Mouse (Mus musculus) erythroblast, embryonic 14.5 days (primary cell): Measurements from ENCODE around the gene Nup93. TPM values are rescaled to one million over a fixed set of nuclear protein-coding genes. Genes with fewer than 3 reads are reported as not detected.
A peak's percentile ranks its signal among the peaks of the same experiment; 100 is the strongest.
"Not testable (repeated sequence)": the region's sequence is repeated elsewhere in the genome, so short reads cannot be mapped to it uniquely, and the experiment has no call there.

Experiments
- H3K27me3 ChIP-seq: 2 replicates; pipeline ENCODE4 v1.6.1; 2012; ENCODE audit warnings: inconsistent platforms; ENCODE audit not compliant: control insufficient read depth
- H3K36me3 ChIP-seq: 2 replicates; pipeline ENCODE4 v1.6.1; 2012; ENCODE audit warnings: mild to moderate bottlenecking, inconsistent platforms; ENCODE audit not compliant: control insufficient read depth
- H3K4me1 ChIP-seq: 2 replicates; pipeline ENCODE4 v1.6.1; 2012; ENCODE audit warnings: inconsistent platforms; ENCODE audit not compliant: control insufficient read depth
- H3K4me3 ChIP-seq: replicated peaks from 2 replicates; pipeline ENCODE3; 2012; ENCODE audit warnings: moderate library complexity, mild to moderate bottlenecking, inconsistent platforms
- H3K9me3 ChIP-seq: 2 replicates; pipeline ENCODE4 v1.6.1; 2012; ENCODE audit warnings: low read length, inconsistent platforms, mixed read lengths; ENCODE audit not compliant: control insufficient read depth
- GATA1 ChIP-seq: IDR thresholded peaks from 2 replicates; pipeline ENCODE4 v1.6.1; 2012; ENCODE audit warnings: low read length, inconsistent platforms, mixed read lengths
- TAL1 ChIP-seq: IDR thresholded peaks from 3 replicates; pipeline ENCODE4 v1.6.1; 2012; ENCODE audit warnings: low read length, inconsistent platforms, mixed read lengths
- polyA plus RNA-seq: library from polyadenylated mRNA; stranded (reverse); fragments of >175 nt; gene quantifications from 2 replicates; pipeline ENCODE4 v1.2.3, GENCODE M21; 2012

The Nup93 gene
- 0.39 and 0.52 TPM in 2 replicates for polyA plus RNA-seq

DNA sequence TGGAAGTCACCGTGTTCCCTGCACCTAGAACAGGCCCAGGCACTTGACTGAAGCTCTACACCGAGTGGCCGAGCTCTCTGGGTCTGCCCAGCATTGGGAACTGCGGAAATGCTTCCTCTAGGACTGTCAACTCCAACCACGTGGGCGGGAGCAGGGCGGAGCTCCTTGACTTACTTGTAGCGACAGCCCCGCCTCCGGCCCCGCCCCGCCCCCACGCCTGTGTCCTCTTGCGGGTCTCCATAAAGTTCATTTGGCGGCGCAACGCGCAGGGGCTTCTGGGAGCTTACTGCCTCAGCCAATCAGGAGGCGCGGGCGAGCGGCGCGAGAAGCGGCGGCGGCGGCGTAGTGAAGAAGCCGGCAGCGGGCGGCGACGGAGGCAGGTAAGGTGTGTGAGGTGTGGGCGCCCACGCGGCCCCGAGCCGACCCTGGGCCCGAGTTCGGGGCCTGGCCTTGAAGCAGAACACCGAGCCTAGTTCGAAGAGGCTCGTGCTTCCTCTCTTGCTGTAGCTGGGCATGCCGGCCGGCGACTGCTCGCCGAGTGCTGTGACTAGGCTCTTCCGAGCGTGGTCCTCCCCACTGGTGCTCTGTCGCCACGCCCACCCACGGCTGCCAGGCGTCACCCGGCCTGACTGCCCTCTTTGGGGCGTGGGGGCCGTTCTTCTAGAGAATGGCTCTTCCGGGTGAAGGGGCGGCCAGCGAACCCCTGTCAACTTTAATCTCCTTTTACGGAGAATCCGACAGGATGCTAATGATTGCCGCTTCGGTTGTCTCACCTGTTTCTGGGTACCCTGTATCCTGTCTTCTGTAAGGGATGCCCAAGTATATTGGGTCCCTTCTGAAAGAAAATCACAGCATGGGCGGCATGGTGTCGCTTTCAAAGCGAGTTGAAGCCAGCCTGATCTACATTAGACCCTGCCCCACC lies at the start of gene Nup93:
Gene Nup93 (plus strand): TSS at position 313 of the 922 bp plus-strand sequence.
- peaks cover 3% of the 10 kb centered on the region for H3K36me3 ChIP-seq
- H3K4me1 ChIP-seq: peaks cover 42% of the 10 kb centered on the region
- peaks cover 2% of the 10 kb centered on the region for H3K27me3 ChIP-seq
- no peaks in the 10 kb centered on the region for H3K9me3 ChIP-seq
- peak within 1 kb of the TSS; percentile 92 for H3K4me3 ChIP-seq
- no peak for TF ChIP-seq TAL1
- TF ChIP-seq GATA1: no peak

DNA sequence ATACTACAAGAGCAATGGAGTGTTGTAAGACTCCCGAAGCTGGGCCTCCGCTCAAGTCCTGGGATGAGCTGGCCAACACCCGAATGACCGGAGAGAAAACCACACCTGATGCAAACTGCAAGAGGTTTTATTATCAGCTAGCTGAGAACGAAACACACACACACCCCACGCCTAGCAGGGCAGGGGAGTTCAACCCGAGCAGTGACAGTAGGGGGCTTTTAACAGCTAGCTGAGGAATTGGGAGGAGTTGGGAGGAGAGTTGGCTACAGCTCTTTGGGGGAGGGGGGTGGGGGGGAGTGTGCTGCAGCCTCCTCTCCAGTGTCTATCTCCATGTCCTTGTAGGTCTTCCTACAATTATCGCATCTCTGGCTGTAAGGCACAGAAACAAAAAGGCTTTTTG lies 48.6 kb upstream of the Nup93 start:
- Histone ChIP-seq H3K4me1 (peaks cover 40% of the 10 kb centered on the region), H3K27me3 (peaks cover 17% of the 10 kb centered on the region)
- not testable (repeated sequence) for H3K36me3 ChIP-seq, H3K9me3 ChIP-seq, H3K4me3 ChIP-seq

DNA sequence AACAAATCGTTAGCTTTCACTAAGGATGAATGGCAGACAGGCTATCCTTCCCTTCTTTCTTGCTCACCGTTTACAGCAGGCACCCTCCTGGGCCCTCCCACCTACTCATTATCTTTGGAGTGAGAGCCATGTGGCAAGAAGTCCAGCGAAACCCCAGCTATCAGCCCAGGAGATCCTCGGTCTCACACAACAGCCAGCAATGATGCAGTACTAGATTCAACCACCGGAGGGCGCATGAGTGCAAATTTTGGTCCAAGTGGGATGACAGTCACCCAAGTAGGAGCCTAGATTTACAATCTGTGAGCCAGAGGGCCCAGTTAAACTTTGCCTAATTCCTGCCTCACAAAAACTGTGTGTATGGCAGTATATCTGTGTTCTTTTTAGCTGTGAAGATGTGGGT lies 47.1 kb upstream of the Nup93 start:
- H3K27me3 ChIP-seq: peaks cover 12% of the 10 kb centered on the region
- no peaks in the 10 kb centered on the region; the same call in 1 of the 2 replicates for H3K36me3 ChIP-seq
- no peaks in the 10 kb centered on the region for H3K9me3 ChIP-seq
- peaks cover 54% of the 10 kb centered on the region for H3K4me1 ChIP-seq
- no peak overlapping the region for H3K4me3 ChIP-seq
- TF ChIP-seq TAL1 (no peak), GATA1 (no peak)

- H3K9me3 ChIP-seq: no peaks in the 10 kb centered on the region
- H3K36me3 ChIP-seq: peaks cover 19% of the 10 kb centered on the region
- peak; percentile 23; the same call in 1 of the 2 replicates for TF ChIP-seq GATA1
- no peak for TF ChIP-seq TAL1
- peaks cover 5% of the 10 kb centered on the region for H3K27me3 ChIP-seq
- peaks cover 73% of the 10 kb centered on the region for H3K4me1 ChIP-seq
- H3K4me3 ChIP-seq: peak overlapping the region; percentile 60
Measured at GRCm38 (mm10) chr8:94169547-94169946, 44.8 kb upstream of the Nup93 start.

GRCm38 (mm10) chr8:94171321-94171755 lies 43.0 kb upstream of the Nup93 start:
- H3K4me1 ChIP-seq: peaks cover 86% of the 10 kb centered on the region
- H3K4me3 ChIP-seq: peak overlapping the region; percentile 93
- H3K36me3 ChIP-seq: peaks cover 21% of the 10 kb centered on the region
- no peaks in the 10 kb centered on the region for H3K9me3 ChIP-seq
- H3K27me3 ChIP-seq: peaks cover 11% of the 10 kb centered on the region
- TF ChIP-seq GATA1 (no peak), TAL1 (no peak)

DNA sequence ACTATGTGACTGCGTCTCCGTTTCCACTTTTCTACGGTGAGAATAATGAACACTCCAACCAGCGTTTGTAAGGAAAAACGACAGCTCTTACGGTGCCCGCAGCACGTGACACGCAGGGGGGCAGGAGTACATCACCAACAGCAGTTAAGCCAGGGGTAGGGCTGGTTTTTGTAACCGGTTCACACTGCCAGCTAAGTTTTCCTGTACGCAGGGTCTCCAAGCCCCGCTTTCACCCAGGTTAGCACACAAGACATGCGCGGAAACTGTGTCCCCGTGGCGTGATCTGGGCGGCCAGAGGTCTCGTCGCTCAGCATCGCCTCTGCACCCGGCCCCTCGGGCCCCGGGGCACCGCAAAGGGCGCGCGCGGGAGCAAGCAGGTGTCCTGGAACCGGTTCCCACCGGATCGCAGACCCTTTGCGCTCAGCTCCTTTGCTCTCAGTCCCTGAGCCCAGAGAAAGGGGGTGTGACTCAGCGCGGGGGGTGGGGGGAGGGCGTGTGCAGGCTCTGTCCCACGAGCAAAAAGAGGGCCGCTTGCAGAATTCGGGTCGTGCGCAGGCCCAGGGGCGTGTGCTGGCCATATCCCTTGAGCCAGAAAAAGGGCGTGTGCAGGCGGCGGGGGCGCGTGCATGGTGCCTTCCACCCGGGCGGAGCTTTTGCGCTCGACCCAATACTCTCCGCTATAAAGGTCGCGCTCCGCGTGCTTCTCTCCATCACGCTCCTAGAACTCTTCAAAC lies 42.1 kb upstream of the Nup93 start, which contains the start of gene Mt2:
Gene Mt2 (plus strand): TSS at position 590 of the 734 bp plus-strand sequence.
- peak within 1 kb of the TSS; percentile 93 for H3K4me3 ChIP-seq
- H3K4me1 ChIP-seq: peaks cover 84% of the 10 kb centered on the region

DNA sequence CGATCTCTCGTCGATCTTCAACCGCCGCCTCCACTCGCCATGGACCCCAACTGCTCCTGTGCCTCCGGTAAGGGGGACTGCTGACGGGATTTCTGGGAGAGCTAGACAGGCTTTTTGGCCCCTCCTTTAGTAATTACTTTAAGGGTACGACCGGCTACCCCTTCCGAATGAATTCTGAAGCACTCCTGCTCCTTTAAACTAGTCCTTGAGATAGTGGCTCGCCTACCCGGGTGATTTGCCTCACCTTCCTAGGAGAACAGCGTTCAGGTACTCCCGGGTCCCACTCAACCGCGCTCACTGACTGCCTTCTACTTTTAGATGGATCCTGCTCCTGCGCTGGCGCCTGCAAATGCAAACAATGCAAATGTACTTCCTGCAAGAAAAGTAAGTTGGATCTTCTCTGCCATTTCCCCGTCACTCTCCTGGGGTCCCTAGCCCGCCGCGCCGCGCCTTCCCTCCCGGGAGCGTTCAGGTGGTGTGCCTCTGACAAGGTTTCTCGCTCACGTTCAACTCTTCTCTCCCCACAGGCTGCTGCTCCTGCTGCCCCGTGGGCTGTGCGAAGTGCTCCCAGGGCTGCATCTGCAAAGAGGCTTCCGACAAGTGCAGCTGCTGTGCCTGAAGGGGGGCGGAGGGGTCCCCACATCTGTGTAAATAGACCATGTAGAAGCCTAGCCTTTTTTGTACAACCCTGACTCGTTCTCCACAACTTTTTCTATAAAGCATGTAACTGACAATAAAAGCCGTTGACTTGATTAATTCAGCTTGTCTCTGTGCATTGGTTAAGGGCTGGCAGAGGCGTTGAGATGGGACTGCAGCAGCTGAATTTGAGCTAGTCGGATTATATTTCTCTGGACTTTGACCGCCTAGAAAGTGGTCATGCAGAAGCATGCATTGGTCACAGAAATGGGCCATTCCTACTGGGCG lies 41.3 kb upstream of the Nup93 start:
- Histone ChIP-seq H3K4me1 (peaks cover 82% of the 10 kb centered on the region), H3K36me3 (peaks cover 21% of the 10 kb centered on the region), H3K27me3 (peaks cover 8% of the 10 kb centered on the region; the same call in 1 of the 2 replicates), H3K9me3 (no peaks in the 10 kb centered on the region), H3K4me3 (peak overlapping the region; percentile 93)
- no peak for TF ChIP-seq GATA1
- no peak for TF ChIP-seq TAL1

More for the DNA sequence above, 42.1 kb upstream of the Nup93 start, which contains the start of gene Mt2:
- H3K9me3 ChIP-seq: no peaks in the 10 kb centered on the region
- H3K36me3 ChIP-seq: peaks cover 21% of the 10 kb centered on the region
- peaks cover 8% of the 10 kb centered on the region; the same call in 1 of the 2 replicates for H3K27me3 ChIP-seq
- TF ChIP-seq TAL1 (no peak), GATA1 (no peak)

DNA sequence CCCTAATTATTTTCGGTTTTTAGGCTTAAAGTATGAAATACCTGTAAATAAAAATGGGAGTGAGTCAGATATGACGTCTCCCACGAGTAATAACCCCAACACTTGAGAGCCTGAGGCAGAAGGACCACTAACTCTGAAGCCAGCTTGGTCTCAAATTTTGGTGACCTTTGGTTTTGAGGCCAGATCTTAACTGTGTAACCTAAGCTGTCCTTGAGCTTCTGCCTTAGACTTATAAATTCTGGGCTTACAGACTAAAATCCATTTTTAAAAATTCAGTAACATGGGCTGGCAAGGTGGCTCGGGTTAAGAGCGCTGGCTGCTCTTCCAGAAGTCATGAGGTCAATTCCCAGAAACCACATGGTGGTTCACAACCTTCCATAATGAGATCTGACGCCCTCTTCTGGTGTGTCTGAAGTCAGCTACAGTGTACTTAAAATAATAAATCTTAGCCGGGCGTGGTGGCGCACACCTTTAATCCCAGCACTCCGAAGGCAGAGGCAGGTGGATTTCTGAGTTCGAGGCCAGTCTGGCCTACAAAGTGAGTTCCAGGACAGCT lies 40.4 kb upstream of the Nup93 start:
- Histone ChIP-seq H3K36me3 (peaks cover 21% of the 10 kb centered on the region), H3K4me3 (peak overlapping the region; percentile 93), H3K4me1 (peaks cover 83% of the 10 kb centered on the region), H3K27me3 (peaks cover 8% of the 10 kb centered on the region; the same call in 1 of the 2 replicates), H3K9me3 (no peaks in the 10 kb centered on the region)
- TF ChIP-seq GATA1 (no peak), TAL1 (no peak)
